Mouse (Mus musculus): Measurements from ENCODE around the gene Tm4sf1.

Tm4sf1 gene

DNA sequence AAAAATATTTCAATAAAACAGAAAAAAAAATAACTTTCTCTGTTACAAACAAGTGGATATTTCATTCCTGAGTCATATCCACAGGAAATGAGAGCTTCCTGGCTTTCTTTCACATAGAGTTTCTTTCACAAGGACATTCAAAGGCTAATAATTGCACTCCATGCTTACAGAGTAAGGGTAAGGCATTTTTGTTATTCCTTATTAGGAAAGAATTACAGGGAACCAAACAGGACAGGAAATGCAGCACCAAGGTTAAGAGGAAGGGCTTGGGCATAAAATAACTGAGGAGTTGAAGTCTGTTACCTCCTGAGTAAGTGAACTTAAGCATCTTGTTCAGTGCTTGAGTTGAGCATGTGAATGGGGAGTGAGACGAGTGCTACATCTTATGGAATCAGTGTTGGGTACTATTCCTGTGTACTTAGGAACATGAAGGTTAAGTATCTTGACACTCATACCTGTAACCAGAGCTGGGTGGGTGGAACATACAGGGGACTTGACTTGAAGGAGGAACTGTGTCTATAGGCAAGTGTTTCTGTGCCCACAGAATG lies 12.8 kb downstream of the Tm4sf1 start:
- in situ Hi-C loops (cut with MboI; ENCODE audit: low sequenced_read_pairs): loop anchor here (25.0 kb wide), 1 partner anchor 323 kb away; no protein-coding TSS in a partner anchor

DNA sequence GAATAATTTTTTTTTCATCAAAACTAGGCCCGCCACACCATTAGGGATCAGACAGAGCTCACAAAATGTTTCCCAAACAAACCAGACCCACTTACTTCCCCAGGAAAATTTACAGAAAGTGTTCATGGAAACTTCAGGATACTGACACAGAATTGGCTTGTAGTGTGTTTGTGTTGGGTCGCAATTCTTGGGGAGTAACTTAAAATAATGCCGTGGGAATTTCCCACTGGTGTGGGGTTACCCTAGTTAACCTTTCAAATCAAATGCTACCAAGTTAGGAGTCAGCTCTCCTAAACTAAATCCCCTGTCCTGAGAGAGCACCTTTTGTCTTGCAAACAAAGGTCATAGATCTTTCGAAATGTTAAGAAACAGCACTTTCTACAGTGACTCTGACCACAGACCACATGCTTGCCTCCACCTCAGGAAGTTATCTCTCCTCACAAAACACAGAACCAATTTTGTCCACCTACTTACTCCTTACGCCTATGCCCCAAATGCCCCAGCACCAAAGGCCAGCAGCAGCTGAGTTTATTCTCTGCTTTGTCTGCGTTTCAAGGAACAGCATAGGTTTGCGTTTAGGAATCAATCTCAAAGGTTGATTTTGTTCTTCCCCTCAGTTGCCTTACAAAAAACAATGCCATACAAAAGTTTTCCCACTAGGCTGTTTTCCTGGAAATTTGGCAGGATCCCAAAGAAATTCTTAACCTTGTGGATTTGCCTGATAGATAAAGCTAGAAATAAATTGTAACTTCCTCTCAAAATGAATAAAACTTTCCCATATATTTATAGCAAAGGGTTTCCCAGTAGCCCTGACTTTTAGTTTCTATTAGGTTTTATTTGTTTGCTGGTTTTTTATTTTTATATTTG lies 13.7 kb downstream of the Tm4sf1 start:
- in situ Hi-C loops (cut with MboI; ENCODE audit: low sequenced_read_pairs): loop anchor here (25.0 kb wide), 1 partner anchor 324 kb away; no protein-coding TSS in a partner anchor

- in situ Hi-C loops (cut with MboI; ENCODE audit: low sequenced_read_pairs): loop anchor here (25.0 kb wide), 1 partner anchor 325 kb away; no protein-coding TSS in a partner anchor
Measured at GRCm38 (mm10) chr3:57287438-57287837, 14.3 kb downstream of the Tm4sf1 start.

DNA sequence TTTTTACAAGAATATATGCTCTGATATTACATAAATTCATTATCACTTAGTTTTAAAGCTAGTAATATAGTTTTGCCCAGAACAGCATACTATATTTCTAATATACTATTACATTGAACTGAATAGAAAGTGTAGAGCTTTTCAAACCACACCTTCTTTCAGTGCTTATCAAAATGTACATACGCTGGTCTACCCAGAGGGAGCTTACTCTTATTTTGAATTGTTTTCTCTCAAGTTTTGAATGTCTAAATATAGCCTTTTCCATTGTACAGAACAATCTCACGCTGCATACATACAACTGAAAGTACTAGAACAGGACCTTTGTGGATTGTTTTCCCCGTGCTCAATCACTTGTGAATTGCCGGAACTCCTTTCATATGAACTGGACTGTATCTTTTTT lies 23.6 kb downstream of the Tm4sf1 start:
- in situ Hi-C loops (cut with MboI; ENCODE audit: low sequenced_read_pairs): loop anchor here (25.0 kb wide), 1 partner anchor 334 kb away; no protein-coding TSS in a partner anchor

DNA sequence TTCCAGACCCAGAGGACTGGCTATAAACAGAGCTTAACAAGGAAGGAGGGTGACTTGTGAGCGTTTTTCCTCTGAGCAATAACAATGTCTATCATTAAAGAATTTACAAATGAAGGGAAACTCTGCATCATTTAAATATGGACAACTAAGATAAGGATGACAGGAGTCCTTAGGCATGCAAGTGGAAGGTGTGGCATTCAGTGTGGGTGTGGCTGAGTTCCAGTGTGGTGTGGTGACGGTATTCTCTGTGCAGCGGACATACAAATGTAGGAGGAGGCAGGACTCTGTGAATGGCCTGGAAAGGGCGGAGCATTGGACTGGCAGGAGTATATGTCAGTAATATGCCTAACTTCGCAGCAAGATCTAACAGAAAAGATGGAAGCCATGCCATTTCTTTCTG lies 24.3 kb downstream of the Tm4sf1 start:
- in situ Hi-C loops (cut with MboI; ENCODE audit: low sequenced_read_pairs): loop anchor here (25.0 kb wide), 1 partner anchor 335 kb away; no protein-coding TSS in a partner anchor

DNA sequence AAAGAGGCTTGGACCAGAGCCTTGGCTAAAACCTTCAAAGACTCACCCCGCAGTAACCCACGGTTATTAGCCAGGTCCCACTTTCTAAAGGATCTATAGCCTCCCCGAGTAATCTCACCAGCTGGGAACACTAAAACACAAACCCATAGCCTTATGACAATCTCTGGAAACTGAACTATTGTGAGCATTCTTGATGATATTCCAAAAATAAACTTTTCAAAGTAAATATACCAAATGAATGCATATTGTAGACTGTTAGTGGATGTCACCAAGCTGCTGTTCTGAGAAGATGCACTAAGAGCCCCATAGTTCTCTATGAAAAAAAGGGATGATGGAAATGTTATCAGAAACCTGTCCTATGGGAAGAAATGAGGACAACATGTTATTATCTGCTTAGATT lies 25.0 kb downstream of the Tm4sf1 start:
- in situ Hi-C loops (cut with MboI; ENCODE audit: low sequenced_read_pairs): loop anchor here (25.0 kb wide), 1 partner anchor 335 kb away; no protein-coding TSS in a partner anchor

DNA sequence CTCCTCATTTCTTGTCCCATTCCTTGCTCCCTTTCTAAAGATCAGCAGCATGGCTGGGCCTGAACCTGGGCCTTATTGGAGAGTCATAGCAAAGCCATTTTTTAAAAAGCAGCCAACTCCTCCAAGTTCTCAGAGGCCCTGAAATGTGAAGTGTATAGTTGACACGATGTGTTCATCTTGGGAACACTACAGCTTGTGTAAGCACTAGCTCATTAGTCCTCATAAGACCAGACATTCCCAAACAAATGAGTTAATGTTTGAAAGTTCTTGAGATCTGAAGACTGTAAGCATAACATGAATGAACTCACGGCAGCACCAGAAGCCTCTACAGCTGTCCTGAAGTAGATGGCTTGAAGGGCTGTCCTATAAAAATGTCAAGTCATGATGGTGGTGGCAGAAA lies 32.8 kb downstream of the Tm4sf1 start:
- in situ Hi-C loops (cut with MboI; ENCODE audit: low sequenced_read_pairs): no loop called here

DNA sequence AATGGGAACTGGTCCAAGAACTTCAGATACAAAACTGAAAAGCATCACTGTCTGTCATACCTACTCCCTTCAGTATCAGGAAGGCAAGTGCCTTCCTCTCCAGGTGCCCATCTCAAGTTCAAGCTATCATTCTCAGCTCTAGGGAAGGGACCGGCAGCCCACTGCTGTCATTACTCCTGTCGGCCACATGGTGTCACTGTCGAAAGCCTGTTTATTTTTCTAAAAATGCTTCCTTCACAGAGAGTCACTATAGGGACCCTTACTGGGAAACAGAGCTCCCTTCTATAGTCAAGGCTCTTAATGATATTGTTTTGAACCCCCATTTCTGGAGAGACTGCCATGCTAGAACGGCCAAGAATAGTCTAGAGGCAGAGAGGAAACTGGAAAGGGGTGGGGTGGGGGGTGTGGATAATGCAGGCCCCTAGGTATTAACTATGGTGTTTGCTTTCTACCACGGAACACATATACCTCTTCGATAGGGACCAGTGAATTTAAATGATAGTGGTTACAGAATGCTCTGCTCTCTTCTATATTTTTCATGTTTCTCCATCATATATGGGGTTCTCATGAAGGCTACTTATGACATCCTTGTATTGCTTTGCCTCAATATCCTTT lies 34.1 kb downstream of the Tm4sf1 start:
- in situ Hi-C loops (cut with MboI; ENCODE audit: low sequenced_read_pairs): no loop called here

DNA sequence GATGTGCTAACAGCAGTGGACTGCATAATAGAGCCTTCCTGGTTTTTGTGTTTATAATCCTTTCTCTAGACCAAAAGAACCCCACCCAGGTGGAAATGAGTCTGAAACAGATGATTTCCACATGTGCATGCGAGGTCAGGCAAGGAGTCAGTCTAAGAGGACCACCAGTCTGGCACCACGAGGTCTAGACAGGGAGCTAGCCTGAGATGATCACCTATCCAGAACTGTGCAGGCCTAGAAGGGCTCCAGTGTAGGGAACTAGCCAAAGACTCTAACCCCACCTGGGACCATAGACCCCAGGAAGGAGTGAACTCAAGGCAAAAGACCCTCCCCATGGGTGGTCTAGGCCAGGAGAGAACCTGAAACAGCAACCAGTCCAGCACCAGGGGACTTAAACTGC lies 48.7 kb downstream of the Tm4sf1 start:
- in situ Hi-C loops (cut with MboI; ENCODE audit: low sequenced_read_pairs): no loop called here

DNA sequence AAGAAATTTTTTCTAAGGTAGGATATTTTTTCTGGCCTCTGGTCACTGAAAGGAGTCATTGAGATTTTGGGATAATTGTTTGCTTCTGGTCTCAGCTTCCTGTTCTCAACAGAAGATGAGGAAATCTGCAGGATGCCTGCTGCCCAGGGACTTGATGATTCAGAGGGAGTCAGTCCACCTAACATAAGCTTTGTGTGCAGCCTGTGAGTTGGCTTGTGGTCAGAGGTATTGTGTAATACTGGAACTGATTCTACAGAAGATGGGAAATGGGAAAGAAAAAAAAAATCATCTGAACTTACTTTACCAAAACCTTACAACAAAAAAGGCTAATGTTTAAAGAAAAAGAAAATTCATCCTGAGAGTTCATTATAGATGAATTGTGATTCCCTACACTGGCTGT lies 49.2 kb downstream of the Tm4sf1 start:
- in situ Hi-C loops (cut with MboI; ENCODE audit: low sequenced_read_pairs): no loop called here

GRCm38 (mm10) chr3:57245242-57245641 lies 56.5 kb downstream of the Tm4sf1 start:
- in situ Hi-C loops (cut with MboI; ENCODE audit: low sequenced_read_pairs): no loop called here
